Mouse (Mus musculus) ZHBTc4 (cell line): Measurements from ENCODE around the gene Pgam1.
"Not testable (repeated sequence)": the region's sequence is repeated elsewhere in the genome, so short reads cannot be mapped to it uniquely, and the experiment has no call there.

Experiments used
- DNase-seq: peaks from one replicate; pipeline ENCODE4 v3.0.0-alpha.2; 2011; ENCODE audit warnings: low read depth, low spot score

Gene Pgam1

DNA sequence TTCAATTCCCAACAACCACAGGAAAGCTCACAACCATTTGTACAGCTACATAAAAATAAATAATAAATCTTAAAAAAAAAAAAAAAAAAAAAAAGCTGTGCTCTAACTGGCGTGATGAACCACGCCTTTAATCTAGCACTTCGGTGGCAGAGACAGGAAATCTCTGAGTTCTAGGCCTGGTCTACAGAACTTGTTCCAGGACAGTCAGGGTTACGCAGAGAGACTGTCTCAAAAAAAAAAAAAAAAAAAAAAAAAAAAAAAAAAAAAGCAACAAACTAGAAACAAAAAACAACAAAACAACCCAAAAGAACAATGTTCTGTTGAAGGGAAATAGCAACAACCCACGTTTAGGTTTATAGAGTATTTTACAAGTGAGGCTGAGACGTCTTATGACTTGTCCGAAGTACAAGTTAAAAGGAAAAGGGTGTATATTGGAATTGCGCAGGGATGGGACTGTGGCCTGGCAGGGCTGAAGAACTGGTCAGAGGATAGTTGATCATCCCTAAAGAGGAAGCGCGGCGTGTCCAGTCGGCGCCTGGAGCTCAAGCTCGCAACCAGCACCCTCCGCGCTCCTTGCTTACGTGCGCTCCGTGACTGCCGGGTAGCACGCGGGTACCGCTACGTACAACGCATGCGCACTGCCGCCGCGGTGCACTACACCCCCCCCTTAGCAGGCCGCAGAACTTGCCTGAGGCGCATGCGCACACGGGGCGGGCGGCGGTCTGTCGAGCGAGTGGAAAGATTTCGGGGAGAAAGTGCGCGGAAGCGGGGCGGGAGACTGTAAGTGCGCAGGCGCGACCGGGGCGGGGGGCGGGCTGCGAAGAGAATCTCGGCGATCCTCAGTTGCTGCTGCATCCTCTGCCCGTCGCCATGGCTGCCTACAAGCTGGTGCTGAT lies at the start of gene Pgam1:
Gene Pgam1, plus strand, starts transcription at position 746 of the 896 bp plus-strand sequence.
- peak; percentile 99 for DNase-seq

DNA sequence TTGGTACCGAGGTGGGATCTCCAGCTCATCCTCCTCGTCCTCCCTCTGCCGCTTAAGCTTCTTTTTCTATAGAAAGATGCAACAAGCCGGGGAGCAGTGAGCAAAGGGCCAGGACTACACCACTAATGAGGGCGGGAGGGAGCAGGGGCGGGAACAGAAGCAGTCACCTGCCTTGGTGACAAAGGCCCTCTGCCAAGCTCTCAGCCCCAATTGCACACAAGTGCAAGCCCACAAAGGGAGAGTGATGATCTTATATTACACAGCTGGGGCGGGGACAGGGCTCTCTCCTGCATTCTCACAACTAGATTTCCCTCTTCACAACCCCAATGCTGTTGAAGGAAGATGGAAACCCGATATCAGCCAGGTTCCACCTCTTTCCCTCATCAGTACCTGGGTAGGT lies 45.0 kb upstream of the Pgam1 start:
- no peak for DNase-seq

DNA sequence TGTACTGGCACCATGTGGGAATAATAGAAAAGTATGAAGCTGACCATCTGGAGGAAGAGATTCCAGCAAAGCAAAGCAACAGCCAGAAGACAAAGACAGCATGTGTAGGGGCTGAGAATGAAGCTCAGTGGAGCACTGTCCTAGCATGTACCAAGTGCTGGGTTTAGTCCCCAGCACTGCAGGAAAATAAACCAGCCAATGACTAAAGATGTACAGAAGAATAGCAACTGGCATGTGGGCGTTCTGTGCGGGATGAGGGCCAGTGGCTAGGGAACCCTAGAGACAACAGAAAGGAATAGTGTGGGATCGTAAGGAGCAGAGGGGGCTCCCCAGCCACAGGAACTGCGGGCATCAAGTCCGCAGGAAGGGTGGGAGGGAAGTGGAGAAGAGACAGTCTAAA lies 42.4 kb upstream of the Pgam1 start:
- no peak for DNase-seq

DNA sequence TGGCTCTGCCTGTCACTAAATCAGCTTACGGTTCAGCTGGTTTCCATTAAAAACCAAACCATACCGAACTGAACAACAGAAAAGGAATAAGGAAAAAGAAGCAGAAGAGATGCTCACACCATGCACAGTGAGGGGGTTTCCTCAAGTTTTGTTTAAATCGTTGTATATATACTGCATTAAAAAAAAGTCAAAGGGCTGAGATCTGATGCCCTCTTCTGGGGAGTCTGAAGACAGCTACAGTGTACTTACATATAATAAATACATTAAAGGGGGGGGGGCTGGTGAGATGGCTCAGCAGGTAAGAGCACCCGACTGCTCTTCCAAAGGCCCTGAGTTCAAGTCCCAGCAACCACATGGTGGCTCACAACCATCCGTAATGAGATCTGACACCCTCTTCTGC lies 41.8 kb upstream of the Pgam1 start:
- DNase-seq, result not testable (repeated sequence)

DNA sequence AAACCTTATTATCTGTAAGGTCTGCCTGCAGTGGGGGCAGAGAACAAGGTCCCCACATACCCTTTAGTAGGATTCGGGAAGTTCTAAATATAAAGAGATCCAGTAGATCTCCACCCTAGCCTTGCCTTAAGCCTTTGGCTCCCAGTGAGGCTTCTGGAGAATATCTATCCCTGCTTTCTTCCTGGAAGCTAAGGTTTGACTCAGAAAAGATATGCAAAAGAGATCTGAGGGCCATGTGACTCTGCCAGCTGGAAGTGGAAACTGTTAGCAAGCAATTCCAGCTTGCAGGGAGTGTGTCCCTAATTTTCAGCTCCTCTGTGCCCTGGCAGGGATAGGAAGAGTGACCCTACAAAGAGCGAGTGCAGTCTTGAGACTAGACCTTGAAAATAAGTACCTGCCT lies 39.4 kb upstream of the Pgam1 start:
- DNase-seq, result no peak

DNA sequence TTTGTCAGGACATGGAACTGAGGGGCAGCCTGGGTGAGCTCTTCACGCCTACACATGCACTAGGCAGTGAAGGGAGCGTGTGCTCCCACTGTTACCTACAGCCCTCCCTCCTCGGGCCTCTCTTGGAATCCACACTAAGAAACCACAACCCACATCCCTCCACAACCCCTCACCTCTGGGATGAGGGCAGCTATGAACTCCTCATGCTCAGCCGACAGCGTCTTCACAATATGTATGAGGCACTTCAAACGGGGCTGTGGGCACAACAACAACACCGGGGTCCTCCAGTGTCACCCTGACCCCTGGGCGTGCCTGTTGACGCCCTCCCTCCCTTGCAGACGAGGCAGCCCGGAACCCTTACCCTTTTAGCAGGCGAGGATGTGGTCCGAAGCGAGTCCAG lies 37.4 kb upstream of the Pgam1 start:
- no peak for DNase-seq

DNA sequence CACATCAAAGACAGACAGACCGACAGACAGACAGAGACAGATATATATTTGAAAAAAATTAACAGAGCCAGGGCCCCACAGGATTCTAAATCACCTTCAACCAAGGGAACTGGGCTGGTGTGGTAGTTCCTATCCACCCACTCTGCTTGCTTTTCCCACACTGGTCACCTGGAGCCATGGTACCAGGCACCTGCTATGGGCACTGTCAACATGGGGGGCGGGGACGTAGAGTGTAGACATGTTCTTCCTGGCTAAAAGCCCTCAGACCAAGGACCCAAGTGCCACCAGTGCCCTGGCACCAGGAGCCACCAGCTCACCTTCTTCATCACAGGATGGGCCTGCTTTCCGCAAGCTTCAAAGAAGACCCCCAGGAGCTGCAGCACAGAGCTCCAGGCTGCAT lies 29.9 kb upstream of the Pgam1 start:
- DNase-seq, result no peak

DNA sequence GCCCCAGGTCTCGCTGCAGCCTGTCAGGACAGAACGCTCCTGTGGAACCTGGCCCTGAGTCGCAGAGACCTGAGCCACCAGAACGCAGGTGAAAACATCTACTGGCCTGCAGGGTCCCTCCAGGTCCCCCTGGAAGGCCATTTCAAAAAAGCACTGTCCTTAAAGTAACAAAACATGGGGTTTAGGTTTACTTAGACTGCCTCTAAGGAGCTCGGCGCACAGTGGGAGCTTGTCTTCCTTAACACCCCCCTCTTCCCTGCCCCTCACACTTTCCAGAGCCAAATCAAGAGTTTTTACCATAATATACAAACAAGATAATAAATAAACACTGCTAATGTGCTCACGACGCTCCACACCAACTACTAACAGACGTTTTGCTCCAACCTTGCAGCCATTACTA lies 27.8 kb upstream of the Pgam1 start:
- no peak for DNase-seq

DNA sequence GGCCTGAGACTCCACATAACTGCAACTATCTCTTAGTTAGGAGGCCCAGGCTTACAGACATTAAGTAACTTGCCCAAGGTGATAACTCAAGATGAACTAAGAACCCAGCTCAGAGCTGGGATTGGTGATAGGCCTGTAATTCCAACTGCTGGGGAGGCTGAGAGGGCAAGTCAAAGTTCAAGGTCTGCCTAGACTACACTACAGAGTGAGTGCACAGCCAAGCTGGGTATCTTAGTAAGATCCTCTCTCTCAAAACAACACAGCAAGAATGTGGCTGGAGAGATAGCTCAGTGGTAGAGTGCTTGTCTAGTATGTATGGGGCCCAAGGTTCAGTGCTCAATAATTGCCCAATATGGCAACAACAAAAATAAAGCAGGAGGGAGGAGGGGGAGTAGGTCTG lies 23.5 kb upstream of the Pgam1 start:
- no peak for DNase-seq

DNA sequence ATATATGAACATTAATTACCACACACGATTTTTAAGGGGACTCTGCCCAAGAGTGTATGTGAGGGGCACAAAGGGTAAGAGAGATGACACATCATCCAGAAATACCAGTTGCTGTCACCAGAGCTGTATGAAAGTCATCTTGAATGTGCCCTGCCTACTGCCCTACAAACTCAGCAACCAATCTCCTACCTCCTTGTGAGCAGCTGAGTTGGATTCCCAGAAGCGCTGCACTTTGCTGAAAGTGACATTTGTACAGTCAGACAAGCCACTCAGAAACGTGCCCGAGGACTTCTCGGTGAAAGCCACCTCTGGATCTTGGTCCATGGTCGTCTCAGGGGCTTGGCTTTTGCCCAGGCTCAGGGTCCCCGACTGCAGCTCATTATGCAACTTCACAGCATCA lies 16.8 kb upstream of the Pgam1 start:
- DNase-seq, result no peak

DNA sequence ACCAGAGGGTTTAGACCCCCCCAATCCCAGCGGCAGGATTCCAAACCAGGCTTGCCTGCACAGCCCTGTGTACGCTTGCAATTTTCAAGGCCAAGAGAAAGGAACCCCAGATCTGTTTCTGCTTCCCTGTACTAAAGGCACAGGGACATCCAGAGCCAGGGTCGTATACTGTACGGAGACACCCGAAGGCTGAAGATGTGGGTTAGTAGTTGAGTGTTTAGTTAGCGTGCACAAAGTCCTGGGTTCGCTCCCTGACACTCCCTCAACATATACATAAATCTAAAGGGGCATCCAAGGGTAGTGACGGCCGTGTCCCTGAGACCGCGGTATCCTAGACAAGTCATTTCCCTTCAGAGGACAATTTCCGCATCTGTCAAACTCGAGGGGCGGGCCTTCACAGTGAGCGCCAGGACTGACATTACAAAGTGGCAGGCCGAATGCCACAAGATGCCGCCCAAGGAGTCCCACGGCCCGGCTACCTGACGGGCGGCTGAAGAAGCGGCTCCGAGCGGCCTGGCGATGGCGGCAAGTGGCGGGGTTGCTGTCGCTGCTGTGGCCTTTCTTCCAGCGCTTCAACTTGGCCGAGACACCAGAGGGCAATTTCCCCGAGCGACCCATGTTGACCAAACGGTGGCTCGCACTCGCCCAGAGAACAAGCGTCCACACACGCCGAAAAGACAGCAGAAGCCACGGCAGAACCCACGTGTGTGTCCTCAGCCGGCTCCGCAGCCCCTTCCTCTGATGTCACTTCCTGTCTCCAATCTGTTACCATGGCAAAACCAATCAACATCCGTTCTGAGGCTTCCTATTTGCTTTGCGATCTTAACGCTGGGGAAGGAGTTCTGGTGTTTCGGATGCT lies 16.0 kb upstream of the Pgam1 start, which contains the start of gene Rrp12:
Gene Rrp12, minus strand, starts transcription at position 714 of the 859 bp plus-strand sequence.
- DNase-seq, result peak; percentile 92

DNA sequence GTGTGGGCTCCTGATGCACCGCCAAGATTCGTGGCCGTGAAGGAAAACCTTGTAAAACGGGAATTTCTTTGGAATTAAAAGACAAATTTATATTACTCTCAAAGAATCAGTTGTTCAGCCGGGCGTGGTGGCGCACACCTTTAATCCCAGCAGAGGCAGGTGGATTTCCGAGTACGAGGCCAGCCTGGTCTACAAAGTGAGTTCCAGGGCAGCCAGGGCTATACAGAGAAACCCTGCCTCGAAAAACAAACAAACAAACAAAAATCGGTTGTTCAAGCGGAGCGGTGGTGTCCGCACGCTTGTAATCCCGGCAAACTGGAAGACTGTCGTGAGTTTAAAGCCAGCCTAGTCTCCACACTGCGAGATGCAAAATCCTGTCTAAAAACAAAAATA lies 15.4 kb upstream of the Pgam1 start:
- no peak for DNase-seq

DNA sequence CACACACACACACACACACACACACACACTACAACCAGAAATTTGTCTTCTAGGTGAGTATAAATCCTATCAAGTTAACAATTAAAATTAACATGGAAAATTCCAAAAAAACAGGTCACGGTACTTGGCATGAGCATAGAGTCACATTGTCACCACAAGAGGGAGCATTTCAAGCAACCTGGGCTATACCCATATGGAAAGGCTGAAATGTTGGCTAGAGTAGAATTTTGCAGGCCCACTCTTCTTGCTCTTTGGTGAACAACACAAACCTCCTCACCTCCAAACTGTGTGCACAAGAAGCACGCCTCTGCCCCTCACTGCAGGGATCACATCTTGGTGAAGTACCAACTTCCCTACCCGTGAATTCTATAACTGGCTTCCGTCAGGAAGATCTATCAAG lies 12.9 kb upstream of the Pgam1 start:
- DNase-seq, result peak; percentile 69

DNA sequence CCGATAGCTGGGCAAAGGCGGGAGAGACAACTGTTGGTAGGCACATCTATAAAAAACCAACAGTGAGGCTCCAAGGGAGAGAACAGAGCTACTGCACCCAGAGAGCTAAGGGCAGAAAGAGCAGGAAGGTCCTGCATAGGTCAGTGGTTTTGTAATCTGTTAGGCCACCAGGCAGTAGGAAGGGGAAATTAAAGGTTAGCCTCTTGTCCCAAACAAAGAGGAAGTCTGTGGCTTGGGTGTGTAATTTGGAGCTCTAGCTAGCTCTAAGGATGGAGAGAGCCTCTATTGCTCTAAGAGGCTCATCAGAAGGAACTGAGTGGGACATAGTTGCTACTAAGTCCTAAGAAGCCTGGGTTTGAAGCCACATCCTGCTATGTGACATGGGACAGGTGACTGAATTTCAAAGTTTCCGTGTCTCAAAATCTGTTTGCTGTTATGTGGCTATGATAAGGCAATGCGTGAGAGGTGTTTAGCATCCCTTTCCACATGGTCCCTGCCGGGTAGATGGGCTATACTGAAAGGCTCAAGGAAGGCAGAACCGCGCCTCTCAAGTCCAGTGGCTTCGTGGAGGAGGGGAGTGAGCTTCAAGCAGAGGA lies 11.1 kb upstream of the Pgam1 start:
- no peak for DNase-seq

DNA sequence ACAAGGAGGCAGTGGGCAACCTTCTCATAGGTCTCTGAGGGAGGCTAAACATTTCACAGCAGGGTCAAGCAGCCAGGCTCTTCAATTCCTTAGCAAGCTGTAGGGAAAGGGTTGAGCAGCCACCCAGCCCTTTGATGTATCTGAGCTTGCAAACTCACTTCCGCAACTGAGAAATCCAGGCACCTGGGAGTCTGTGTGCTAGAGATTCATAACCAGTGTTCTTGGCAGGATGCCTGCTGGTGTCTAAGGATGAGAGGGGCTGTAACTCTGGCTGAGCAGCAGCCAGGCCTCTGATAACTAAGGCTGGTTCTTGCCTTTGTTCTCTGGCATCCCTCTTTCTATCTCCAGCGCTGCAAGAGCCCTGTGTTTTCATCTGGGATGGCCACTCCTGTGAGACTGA lies 10.0 kb upstream of the Pgam1 start:
- no peak for DNase-seq

DNA sequence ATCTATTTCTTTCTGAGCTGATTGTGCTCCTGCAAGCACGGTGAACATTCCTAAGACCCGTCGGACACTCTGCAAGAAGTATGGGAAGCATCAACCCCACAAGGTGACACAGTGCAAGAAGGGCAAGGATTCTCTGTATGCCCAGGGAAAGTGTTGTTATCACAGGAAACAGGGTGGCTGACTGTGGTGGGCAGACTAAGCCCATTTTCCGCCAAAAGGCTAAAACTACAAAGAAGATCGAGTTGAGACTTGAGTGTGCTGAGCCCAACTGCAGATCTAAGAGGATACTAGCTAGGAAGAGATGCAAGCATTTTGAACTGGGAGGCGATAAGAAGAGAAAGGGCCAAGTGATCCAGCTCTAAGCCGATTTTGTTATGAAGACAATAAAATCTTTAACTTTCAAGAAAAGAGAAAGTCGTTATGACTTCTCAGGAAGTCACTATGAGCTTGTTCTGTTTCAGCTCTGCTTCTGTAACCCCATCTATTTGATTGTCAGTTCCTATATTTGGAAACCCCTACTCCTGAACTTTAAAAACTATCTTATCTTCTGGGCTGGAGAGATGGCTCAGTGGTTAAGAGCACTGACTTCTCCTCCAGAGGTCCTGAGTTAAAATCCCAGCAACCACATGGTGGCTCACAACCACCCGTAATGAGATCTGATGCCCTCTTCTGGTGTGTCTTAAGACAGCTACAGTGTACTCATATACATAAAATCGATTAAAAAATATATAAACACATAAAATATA lies 8.7 kb upstream of the Pgam1 start:
- DNase-seq, result no peak

DNA sequence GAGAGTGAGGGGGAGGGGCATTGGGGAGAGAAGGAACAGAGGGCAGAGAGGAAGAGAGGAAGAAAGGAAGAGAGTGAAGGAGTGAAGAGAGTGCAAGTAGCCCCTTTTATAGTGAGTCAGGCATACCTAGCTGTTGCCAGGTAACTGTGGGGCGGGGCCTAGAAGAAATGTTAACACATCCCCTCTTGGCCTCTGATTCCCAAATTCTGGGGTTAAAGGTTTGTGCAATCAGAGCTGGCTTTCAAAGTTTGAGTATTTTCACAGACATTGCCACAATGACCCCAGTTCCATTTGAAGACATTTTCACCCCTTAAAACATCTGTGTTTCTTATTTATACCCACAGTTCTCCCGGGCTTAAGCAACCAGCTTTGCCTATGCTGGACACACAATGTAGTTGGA lies 6.5 kb upstream of the Pgam1 start:
- DNase-seq, result no peak

DNA sequence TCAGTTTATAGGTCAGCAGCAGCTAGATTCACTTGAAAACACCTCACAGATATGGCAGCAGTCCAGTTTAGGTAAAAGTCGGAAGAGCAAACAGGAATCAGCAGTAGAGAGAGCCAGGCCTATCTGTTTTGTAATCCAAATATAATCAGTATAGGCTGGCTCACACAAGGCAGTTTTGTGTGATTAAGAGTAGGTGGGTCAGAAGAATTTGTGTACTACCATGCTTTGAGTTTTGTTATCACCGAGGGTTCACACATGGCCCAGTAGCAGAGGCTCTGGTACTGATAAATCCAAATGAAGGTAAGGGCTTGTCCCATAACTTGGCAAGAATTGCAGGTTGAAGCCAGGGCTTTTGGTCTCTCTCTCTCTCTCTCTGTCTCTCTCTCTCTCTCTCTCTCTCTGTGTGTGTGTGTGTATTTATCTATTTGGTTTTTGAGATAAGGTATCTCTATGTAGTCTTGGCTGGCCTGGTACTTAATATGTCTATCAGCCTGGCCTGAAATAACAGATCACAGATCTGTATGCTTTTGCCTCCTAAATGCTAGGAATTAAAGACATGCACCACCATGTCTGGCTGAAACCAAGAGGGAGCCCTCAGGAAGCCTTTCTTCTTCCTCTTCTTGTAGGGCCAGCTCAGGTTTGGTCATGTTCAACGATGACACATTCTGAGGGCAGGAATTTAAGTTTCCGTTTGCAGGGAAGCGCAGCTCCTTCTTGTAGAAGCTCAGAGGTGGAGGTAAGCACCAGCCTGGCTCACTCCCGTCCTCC lies 5.2 kb upstream of the Pgam1 start:
- no peak for DNase-seq

DNA sequence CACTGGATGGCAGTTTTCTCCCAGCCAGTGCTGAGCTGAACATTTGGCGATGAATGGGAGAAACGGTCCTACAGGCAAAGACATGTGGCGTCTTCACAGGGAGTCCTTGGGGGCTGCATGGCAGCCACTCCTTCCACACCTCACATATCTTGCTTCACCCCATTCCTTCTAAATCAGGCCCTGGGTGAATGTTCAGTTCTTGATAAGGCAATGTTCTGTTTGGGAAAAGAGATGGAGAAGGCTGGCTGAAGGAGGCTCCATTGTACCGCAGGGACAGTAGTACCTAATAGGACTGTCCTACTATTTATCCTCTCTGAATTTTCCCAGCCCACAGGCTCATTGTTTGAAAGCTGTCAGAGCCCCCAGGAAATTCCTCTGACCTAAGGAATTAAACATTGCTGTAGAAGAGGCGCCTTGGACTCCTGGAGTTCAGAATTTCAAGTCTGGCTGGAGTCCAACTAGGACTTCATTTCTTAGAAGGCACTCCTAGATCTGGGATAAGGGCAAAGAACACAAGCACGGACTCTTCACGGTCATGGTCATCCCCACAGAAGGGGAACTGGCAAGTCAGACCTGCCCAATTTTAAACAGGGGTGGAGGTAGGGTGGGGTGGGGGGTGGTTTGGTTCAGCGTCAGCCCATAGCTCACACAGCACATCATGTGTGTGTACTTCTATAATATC lies 4.5 kb upstream of the Pgam1 start:
- no peak for DNase-seq

DNA sequence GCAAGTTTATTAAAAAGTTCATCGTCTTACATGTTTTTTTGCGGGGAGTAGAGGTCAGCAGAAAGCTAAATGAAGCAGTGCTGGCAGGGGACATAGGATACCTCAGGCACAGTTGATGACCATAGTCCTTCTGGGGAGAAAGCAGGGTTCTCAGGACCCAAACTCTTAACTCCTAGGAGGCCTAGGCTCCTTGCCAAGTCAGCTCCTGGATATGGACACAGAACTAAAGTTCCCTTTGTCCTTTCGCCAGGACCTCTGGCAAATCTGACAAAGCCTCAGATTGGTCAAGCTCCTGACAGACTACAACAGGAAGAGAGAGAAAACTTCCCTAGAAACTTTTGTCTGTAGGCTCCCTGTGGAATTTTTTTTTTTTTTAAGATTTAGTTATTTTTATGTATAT lies 3.0 kb upstream of the Pgam1 start:
- DNase-seq, result no peak
